Comparison of ENCODE assay signal across 8 mouse cellular contexts in genomic region chr3:40846957-40847017, GRCm38 (mm10). TPM values are rescaled to one million over a fixed set of nuclear protein-coding genes. Genes with fewer than 3 reads are reported as not detected.
DNase-seq lines count a peak whose midpoint lies in the region; ATAC-seq and TF ChIP-seq lines count a peak whose summit lies in the region.
"Not testable (repeated sequence)": the region's sequence is repeated elsewhere in the genome, so short reads cannot be mapped to it uniquely, and the experiment has no call there.

Gene Abhd18, plus strand, starts transcription at chr3:40846970.

- H3K27ac ChIP-seq in ES-Bruce4 (ENCODE audit: insufficient read depth, low read length), result peak within 1 kb of the TSS; percentile 86
- H3K27ac ChIP-seq in embryonic facial prominence, embryonic 15.5 days (replicated peaks), result peak within 1 kb of the TSS; percentile 71
- H3K27ac ChIP-seq in kidney, embryonic 16.5 days (ENCODE audit: low read length), result peak within 1 kb of the TSS; percentile 80
- H3K27ac ChIP-seq in limb, embryonic 12.5 days, result peak within 1 kb of the TSS; percentile 74
- H3K27ac ChIP-seq in spleen, adult 2 months (ENCODE audit: insufficient read depth, low read length), result peak within 1 kb of the TSS; percentile 71

- not testable (repeated sequence) for H3K9me3 ChIP-seq in ES-Bruce4 (replicated peaks; ENCODE audit: control insufficient read depth, insufficient read depth, low read length, poor library complexity, severe bottlenecking); embryonic facial prominence, embryonic 15.5 days (replicated peaks); kidney, embryonic 16.5 days (ENCODE audit: low read length); limb, embryonic 12.5 days; megakaryocyte, embryonic 14.5 days

- 0% methylated on average over 4 of the region's 4 CpGs for WGBS in embryonic facial prominence, embryonic 15.5 days
- no CpG with 5 or more reads among the region's 4 CpGs for WGBS in kidney, embryonic 16.5 days
- WGBS in limb, embryonic 12.5 days, result 0% methylated on average over 2 of the region's 4 CpGs
- WGBS in spleen, adult 2 months, result 0% methylated on average over 1 of the region's 4 CpGs

- H3K27me3 ChIP-seq in ES-Bruce4 (ENCODE audit: control insufficient read depth, insufficient read depth, low read length, poor library complexity, severe bottlenecking); embryonic facial prominence, embryonic 15.5 days; kidney, embryonic 16.5 days (ENCODE audit: insufficient read depth, low read length); limb, embryonic 12.5 days; megakaryocyte, embryonic 14.5 days (replicated peaks); spleen, adult 2 months (ENCODE audit: control insufficient read depth, insufficient read depth, low read length): not testable (repeated sequence)

- H3K4me3 ChIP-seq in ES-Bruce4 (ENCODE audit: low read depth, low read length), result peak within 1 kb of the TSS; percentile 84
- H3K4me3 ChIP-seq in embryonic facial prominence, embryonic 15.5 days (replicated peaks), result peak within 1 kb of the TSS; percentile 52
- peak within 1 kb of the TSS; percentile 54 for H3K4me3 ChIP-seq in kidney, embryonic 16.5 days (ENCODE audit: low read length)
- H3K4me3 ChIP-seq in limb, embryonic 12.5 days (replicated peaks), result peak within 1 kb of the TSS; percentile 49
- H3K4me3 ChIP-seq in megakaryocyte, embryonic 14.5 days (replicated peaks), result peak within 1 kb of the TSS; percentile 93
- H3K4me3 ChIP-seq in spleen, adult 2 months (ENCODE audit: extremely low read depth, insufficient read depth, insufficient read length), result peak within 1 kb of the TSS; percentile 70

- not testable (repeated sequence) for ATAC-seq in embryonic facial prominence, embryonic 15.5 days (ENCODE audit: insufficient number of reproducible peaks, low FRiP score, low TSS enrichment, low read depth); kidney, embryonic 16.5 days (ENCODE audit: low FRiP score, low TSS enrichment); limb, embryonic 12.5 days (ENCODE audit: insufficient number of reproducible peaks, insufficient read depth, low FRiP score, low TSS enrichment, low read depth)

- not testable (repeated sequence) for TF ChIP-seq EP300 in ES-Bruce4 (IDR thresholded peaks at IDR 0.05; ENCODE audit: insufficient read depth, low read depth, low read length)

- H3K4me2 ChIP-seq in embryonic facial prominence, embryonic 15.5 days (replicated peaks), result peak within 1 kb of the TSS; percentile 75
- H3K4me2 ChIP-seq in kidney, embryonic 16.5 days (replicated peaks; ENCODE audit: low read depth, low read length), result peak within 1 kb of the TSS; percentile 66
- H3K4me2 ChIP-seq in limb, embryonic 12.5 days, result peak within 1 kb of the TSS; percentile 65

- DNase-seq in gastrocnemius, postnatal 25 days; heart, postnatal 4 days; spleen, adult 2 months (ENCODE audit: low read depth in 1 of 2, low spot score in 2 of 2): not testable (repeated sequence)

- TF ChIP-seq CTCF in ES-Bruce4 (IDR thresholded peaks at IDR 0.05; ENCODE audit: low read depth, low read length); spleen, adult 2 months (IDR thresholded peaks at IDR 0.05; ENCODE audit: extremely low read depth, insufficient read depth, insufficient read length, insufficient replicate concordance): not testable (repeated sequence)

- H3K4me1 ChIP-seq in ES-Bruce4 (ENCODE audit: control insufficient read depth, insufficient read depth, low read length); embryonic facial prominence, embryonic 15.5 days; kidney, embryonic 16.5 days (ENCODE audit: insufficient read depth, low read length); limb, embryonic 12.5 days (replicated peaks); megakaryocyte, embryonic 14.5 days; spleen, adult 2 months (ENCODE audit: control insufficient read depth, insufficient read depth, insufficient read length): not testable (repeated sequence)

- not testable (repeated sequence) for TF ChIP-seq POLR2A in ES-Bruce4 (IDR thresholded peaks at IDR 0.05; ENCODE audit: insufficient read depth, low read length); spleen, adult 2 months (IDR thresholded peaks at IDR 0.05; ENCODE audit: low read depth, low read length)

- H3K36me3 ChIP-seq in ES-Bruce4 (ENCODE audit: control insufficient read depth, insufficient read depth, low read length, poor library complexity, severe bottlenecking); embryonic facial prominence, embryonic 15.5 days; kidney, embryonic 16.5 days (ENCODE audit: insufficient read depth, low read length); limb, embryonic 12.5 days; megakaryocyte, embryonic 14.5 days (replicated peaks; ENCODE audit: low read length); spleen, adult 2 months (ENCODE audit: control insufficient read depth, insufficient read depth, low read length): not testable (repeated sequence)

- peak within 1 kb of the TSS; percentile 84 for H3K9ac ChIP-seq in ES-Bruce4 (ENCODE audit: low read depth, poor library complexity, severe bottlenecking)
- peak within 1 kb of the TSS; percentile 40 for H3K9ac ChIP-seq in embryonic facial prominence, embryonic 15.5 days
- peak within 1 kb of the TSS; percentile 71 for H3K9ac ChIP-seq in kidney, embryonic 16.5 days (replicated peaks; ENCODE audit: low read length)
- peak within 1 kb of the TSS; percentile 57 for H3K9ac ChIP-seq in limb, embryonic 12.5 days (replicated peaks)

RNA-seq across cellular contexts. Expression of gene Abhd18, which starts in this region (rescaled TPM):
- 2.8 and 3.2 TPM in 2 replicates for polyA plus RNA-seq in ES-Bruce4 (2011; ENCODE audit: insufficient read depth, insufficient read length, low read depth, missing spikeins)
- polyA plus RNA-seq in embryonic facial prominence, embryonic 15.5 days (2015; fragmentation: Nextera tagmentation; extraction: Ambion mirVana), result 9.1 and 10.3 TPM in 2 replicates
- 10 to 100 TPM; 17.0 to 24.5 TPM for total RNA-seq in gastrocnemius, postnatal 25 days (2021)
- 10 to 100 TPM; 28.9 to 33.0 TPM for total RNA-seq in heart, postnatal 4 days (2021)
- polyA plus RNA-seq in kidney, embryonic 16.5 days (2015; fragmentation: Nextera tagmentation; extraction: Ambion mirVana), result 6.8 and 7.9 TPM in 2 replicates
- 7.3 and 11.3 TPM in 2 replicates for polyA plus RNA-seq in limb, embryonic 12.5 days (2016; fragmentation: Nextera tagmentation; extraction: Ambion mirVana)
- 0.51 and 1.7 TPM in 2 replicates for polyA plus RNA-seq in megakaryocyte, embryonic 14.5 days (2012; ENCODE audit: insufficient read depth, low replicate concordance)
- polyA plus RNA-seq in spleen, adult 2 months (2012; rRNA removed), result 1.2 and 1.4 TPM in 2 replicates
